Mouse (Mus musculus): Measurements from ENCODE around the gene Nfu1.

Gene Nfu1

GRCm38 (mm10) chr6:87075092-87075685 is 66.2 kb downstream of the Nfu1 start:
- DNase-seq (ENCODE audit: low spot score), result no peak

All from layer of hippocampus, adult 11-12 months (tissue).